Mouse (Mus musculus): ENCODE results near the gene Hdac9. TPM values are rescaled to one million over a fixed set of nuclear protein-coding genes. Genes with fewer than 3 reads are reported as not detected.
A peak's percentile ranks its signal among the peaks of the same experiment; 100 is the strongest.

The Hdac9 gene
- polyA plus RNA-seq, 1 experiment from 2014 or later = 13.1 TPM

- no peak overlapping the region for H3K9ac ChIP-seq (replicated peaks)
- H3K36me3 ChIP-seq = no peaks in the 10 kb centered on the region
- H3K4me1 ChIP-seq = peaks cover 25% of the 10 kb centered on the region
- H3K4me3 ChIP-seq = no peak overlapping the region
- H3K27me3 ChIP-seq = no peaks in the 10 kb centered on the region
- no peak overlapping the region for H3K4me2 ChIP-seq (replicated peaks)
- peak overlapping the region; percentile 62 for H3K27ac ChIP-seq (replicated peaks)
- WGBS = 44% methylated on average over 9 of the region's 9 CpGs
- no peaks in the 10 kb centered on the region for H3K9me3 ChIP-seq
- no peak for ATAC-seq (replicated peaks)
Observed at GRCm38 (mm10) chr12:34498751-34499626, 417.9 kb downstream of the Hdac9 start.

GRCm38 (mm10) chr12:34498331-34498730 lies 418.6 kb downstream of the Hdac9 start:
- Histone ChIP-seq H3K4me1 (peaks cover 25% of the 10 kb centered on the region), H3K9me3 (no peaks in the 10 kb centered on the region), H3K27me3 (no peaks in the 10 kb centered on the region), H3K27ac (replicated peaks) (peak overlapping the region; percentile 62), H3K4me3 (no peak overlapping the region), H3K9ac (replicated peaks) (no peak overlapping the region), H3K36me3 (no peaks in the 10 kb centered on the region), H3K4me2 (replicated peaks) (no peak overlapping the region)
- ATAC-seq (replicated peaks) = peak; percentile 60
- 45% methylated on average over 8 of the region's 8 CpGs for WGBS

- 44% methylated on average over 3 of the region's 3 CpGs for WGBS
Observed at GRCm38 (mm10) chr12:34497702-34498101, 419.2 kb downstream of the Hdac9 start.

DNA sequence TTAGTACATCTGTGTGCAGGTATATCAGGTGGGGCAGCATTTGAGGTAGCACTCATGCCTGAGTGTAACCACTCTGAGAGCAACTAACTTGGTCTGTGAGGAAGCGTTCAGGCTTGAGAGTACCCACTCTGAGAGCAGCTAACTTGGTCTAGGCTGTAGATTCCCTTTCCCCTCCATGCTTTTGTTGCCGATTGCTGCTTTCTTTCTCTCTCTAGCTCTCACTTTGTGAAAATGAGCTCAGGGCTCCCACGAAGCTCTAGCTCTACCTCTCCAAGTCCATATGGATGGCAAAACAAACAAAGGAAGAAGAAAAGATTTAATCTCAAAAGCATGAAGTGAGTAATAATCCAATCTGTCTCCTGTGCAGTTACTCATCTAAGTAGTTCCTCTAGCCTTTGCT lies 421.0 kb downstream of the Hdac9 start:
- Histone ChIP-seq H3K9me3 (no peaks in the 10 kb centered on the region), H3K36me3 (no peaks in the 10 kb centered on the region), H3K4me1 (peaks cover 25% of the 10 kb centered on the region), H3K4me3 (peak overlapping the region; percentile 10; the same call in 1 of the 2 replicates), H3K27ac (replicated peaks) (no peak overlapping the region), H3K9ac (replicated peaks) (no peak overlapping the region), H3K27me3 (no peaks in the 10 kb centered on the region), H3K4me2 (replicated peaks) (no peak overlapping the region)
- ATAC-seq (replicated peaks) = 0 out of 2 replicates have a peak, but pooled peaks have one; percentile 38
- WGBS = 25% methylated on average over 3 of the region's 3 CpGs

More at GRCm38 (mm10) chr12:34497702-34498101, 419.2 kb downstream of the Hdac9 start:
- H3K36me3 ChIP-seq = no peaks in the 10 kb centered on the region
- no peaks in the 10 kb centered on the region for H3K27me3 ChIP-seq
- no peak overlapping the region for H3K4me3 ChIP-seq
- H3K4me2 ChIP-seq (replicated peaks) = no peak overlapping the region
- ATAC-seq (replicated peaks) = peak; percentile 85
- H3K9me3 ChIP-seq = no peaks in the 10 kb centered on the region
- H3K27ac ChIP-seq (replicated peaks) = 0 out of 2 replicates have a peak overlapping the region, but pooled peaks have one; percentile 28
- H3K9ac ChIP-seq (replicated peaks) = no peak overlapping the region
- H3K4me1 ChIP-seq = peaks cover 25% of the 10 kb centered on the region

DNA sequence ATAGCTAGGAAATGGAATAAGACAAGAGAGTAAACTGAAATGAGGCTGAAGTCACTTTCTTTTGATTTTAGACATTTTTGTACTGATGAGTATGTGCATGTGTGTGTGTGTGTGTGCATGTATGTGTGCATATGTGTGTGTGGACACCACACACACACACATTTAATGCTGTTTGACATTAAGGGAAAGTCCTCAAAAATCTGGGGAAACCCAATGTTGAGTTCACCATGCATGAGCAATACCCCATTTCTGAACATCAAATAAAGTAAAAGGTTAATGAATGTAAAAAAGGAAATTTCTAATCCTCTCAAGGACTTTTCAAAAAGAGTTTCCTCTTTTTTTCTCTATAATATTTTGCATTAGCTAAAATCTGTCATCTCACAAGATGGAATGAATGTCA lies 427.3 kb downstream of the Hdac9 start:
- Histone ChIP-seq H3K4me1 (no peaks in the 10 kb centered on the region), H3K4me3 (no peak overlapping the region), H3K27me3 (no peaks in the 10 kb centered on the region), H3K9ac (replicated peaks) (no peak overlapping the region), H3K36me3 (no peaks in the 10 kb centered on the region), H3K9me3 (no peaks in the 10 kb centered on the region), H3K4me2 (replicated peaks) (no peak overlapping the region), H3K27ac (replicated peaks) (no peak overlapping the region)
- no peak for ATAC-seq (replicated peaks)

DNA sequence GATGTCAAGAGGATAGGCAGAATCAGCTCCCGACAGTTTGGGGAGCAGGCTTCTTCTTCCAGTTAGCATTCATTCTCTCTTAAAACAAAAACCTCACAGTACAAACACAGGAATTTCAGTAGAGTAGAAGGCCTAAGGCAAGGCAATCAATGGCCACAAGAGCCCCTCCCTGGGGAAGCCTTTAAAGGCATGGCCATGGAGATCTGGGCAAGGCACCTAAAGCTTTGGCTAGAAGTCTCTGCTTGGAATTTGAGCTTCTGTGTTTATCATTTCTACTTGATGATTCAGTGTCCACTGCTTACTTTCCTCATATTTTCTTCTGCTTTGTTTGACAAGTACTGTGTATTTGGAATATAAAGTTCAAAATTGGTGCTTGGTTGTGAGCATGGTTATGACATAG lies 429.2 kb downstream of the Hdac9 start:
- Histone ChIP-seq H3K27me3 (no peaks in the 10 kb centered on the region), H3K27ac (replicated peaks) (no peak overlapping the region), H3K9me3 (no peaks in the 10 kb centered on the region), H3K9ac (replicated peaks) (no peak overlapping the region), H3K4me1 (no peaks in the 10 kb centered on the region), H3K4me3 (no peak overlapping the region), H3K4me2 (replicated peaks) (no peak overlapping the region), H3K36me3 (no peaks in the 10 kb centered on the region)
- WGBS = 79% methylated on average over 1 of the region's 1 CpGs
- ATAC-seq (replicated peaks) = no peak

GRCm38 (mm10) chr12:34487021-34487420 lies 429.9 kb downstream of the Hdac9 start:
- WGBS = 73% methylated on average over 3 of the region's 3 CpGs
- no peak for ATAC-seq (replicated peaks)
- no peak overlapping the region for H3K4me2 ChIP-seq (replicated peaks)

GRCm38 (mm10) chr12:34486016-34486415 lies 430.9 kb downstream of the Hdac9 start:
- no peak overlapping the region for H3K27ac ChIP-seq (replicated peaks)
- 89% methylated on average over 2 of the region's 2 CpGs for WGBS
- H3K4me2 ChIP-seq (replicated peaks) = no peak overlapping the region
- H3K27me3 ChIP-seq = no peaks in the 10 kb centered on the region
- H3K4me3 ChIP-seq = no peak overlapping the region
- no peaks in the 10 kb centered on the region for H3K36me3 ChIP-seq
- H3K9ac ChIP-seq (replicated peaks) = no peak overlapping the region
- H3K4me1 ChIP-seq = no peaks in the 10 kb centered on the region
- ATAC-seq (replicated peaks) = no peak
- H3K9me3 ChIP-seq = no peaks in the 10 kb centered on the region

More at GRCm38 (mm10) chr12:34487021-34487420, 429.9 kb downstream of the Hdac9 start:
- Histone ChIP-seq H3K27me3 (no peaks in the 10 kb centered on the region), H3K9me3 (no peaks in the 10 kb centered on the region), H3K27ac (replicated peaks) (no peak overlapping the region), H3K4me3 (no peak overlapping the region), H3K9ac (replicated peaks) (no peak overlapping the region), H3K36me3 (no peaks in the 10 kb centered on the region), H3K4me1 (no peaks in the 10 kb centered on the region)

GRCm38 (mm10) chr12:34481702-34482101 lies 435.2 kb downstream of the Hdac9 start:
- 90% methylated on average over 5 of the region's 5 CpGs for WGBS
- Histone ChIP-seq H3K27me3 (no peaks in the 10 kb centered on the region), H3K9me3 (no peaks in the 10 kb centered on the region), H3K4me3 (no peak overlapping the region), H3K9ac (replicated peaks) (no peak overlapping the region), H3K27ac (replicated peaks) (no peak overlapping the region), H3K4me1 (no peaks in the 10 kb centered on the region), H3K4me2 (replicated peaks) (no peak overlapping the region), H3K36me3 (no peaks in the 10 kb centered on the region)
- ATAC-seq (replicated peaks) = peak; percentile 80; the same call in 1 of the 2 replicates

GRCm38 (mm10) chr12:34472949-34473651 lies 443.8 kb downstream of the Hdac9 start:
- ATAC-seq (replicated peaks) = 0 out of 2 replicates have a peak, but pooled peaks have one; percentile 23
- Histone ChIP-seq H3K36me3 (no peaks in the 10 kb centered on the region), H3K27me3 (no peaks in the 10 kb centered on the region), H3K27ac (replicated peaks) (no peak overlapping the region), H3K4me3 (no peak overlapping the region), H3K4me2 (replicated peaks) (no peak overlapping the region), H3K4me1 (no peaks in the 10 kb centered on the region), H3K9me3 (no peaks in the 10 kb centered on the region), H3K9ac (replicated peaks) (no peak overlapping the region)
- WGBS = 82% methylated on average over 10 of the region's 10 CpGs

DNA sequence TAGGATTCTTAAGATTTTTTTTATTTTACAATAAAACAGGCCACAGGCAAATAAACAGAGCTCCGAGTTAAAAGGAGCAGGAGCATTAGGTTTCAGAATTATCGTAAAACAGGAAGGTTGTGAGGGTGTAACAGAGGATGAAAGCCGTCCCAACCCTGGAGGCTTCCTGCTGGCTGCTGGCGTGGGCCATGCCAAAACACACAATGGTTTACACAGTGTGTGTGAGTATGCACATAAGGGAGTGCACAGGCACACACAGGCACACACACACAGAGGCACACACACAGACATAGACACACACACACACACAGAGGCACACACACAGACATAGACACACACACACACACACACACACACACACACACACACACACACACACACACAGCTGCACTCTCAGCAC lies 444.4 kb downstream of the Hdac9 start:
- Histone ChIP-seq H3K27me3 (no peaks in the 10 kb centered on the region), H3K9me3 (no peaks in the 10 kb centered on the region), H3K36me3 (no peaks in the 10 kb centered on the region), H3K9ac (replicated peaks) (no peak overlapping the region), H3K4me1 (no peaks in the 10 kb centered on the region), H3K4me3 (no peak overlapping the region), H3K27ac (replicated peaks) (no peak overlapping the region), H3K4me2 (replicated peaks) (no peak overlapping the region)
- ATAC-seq (replicated peaks) = no peak
- WGBS = 63% methylated on average over 4 of the region's 4 CpGs

- no peak overlapping the region for H3K4me2 ChIP-seq (replicated peaks)
- no peaks in the 10 kb centered on the region for H3K36me3 ChIP-seq
- 51% methylated on average over 1 of the region's 1 CpGs for WGBS
- H3K4me3 ChIP-seq = no peak overlapping the region
- no peaks in the 10 kb centered on the region for H3K27me3 ChIP-seq
- no peaks in the 10 kb centered on the region for H3K9me3 ChIP-seq
- ATAC-seq (replicated peaks) = no peak
- H3K4me1 ChIP-seq = no peaks in the 10 kb centered on the region
- H3K9ac ChIP-seq (replicated peaks) = no peak overlapping the region
- no peak overlapping the region for H3K27ac ChIP-seq (replicated peaks)
Observed at GRCm38 (mm10) chr12:34461728-34462127, 455.2 kb downstream of the Hdac9 start.

All from forebrain, embryonic 15.5 days (tissue).